Mouse (Mus musculus): ENCODE results near the gene Psma7. TPM values are rescaled to one million over a fixed set of nuclear protein-coding genes. Genes with fewer than 3 reads are reported as not detected.

Gene Psma7
- polyA plus RNA-seq, 2 experiments, result 298 to 620 TPM

DNA sequence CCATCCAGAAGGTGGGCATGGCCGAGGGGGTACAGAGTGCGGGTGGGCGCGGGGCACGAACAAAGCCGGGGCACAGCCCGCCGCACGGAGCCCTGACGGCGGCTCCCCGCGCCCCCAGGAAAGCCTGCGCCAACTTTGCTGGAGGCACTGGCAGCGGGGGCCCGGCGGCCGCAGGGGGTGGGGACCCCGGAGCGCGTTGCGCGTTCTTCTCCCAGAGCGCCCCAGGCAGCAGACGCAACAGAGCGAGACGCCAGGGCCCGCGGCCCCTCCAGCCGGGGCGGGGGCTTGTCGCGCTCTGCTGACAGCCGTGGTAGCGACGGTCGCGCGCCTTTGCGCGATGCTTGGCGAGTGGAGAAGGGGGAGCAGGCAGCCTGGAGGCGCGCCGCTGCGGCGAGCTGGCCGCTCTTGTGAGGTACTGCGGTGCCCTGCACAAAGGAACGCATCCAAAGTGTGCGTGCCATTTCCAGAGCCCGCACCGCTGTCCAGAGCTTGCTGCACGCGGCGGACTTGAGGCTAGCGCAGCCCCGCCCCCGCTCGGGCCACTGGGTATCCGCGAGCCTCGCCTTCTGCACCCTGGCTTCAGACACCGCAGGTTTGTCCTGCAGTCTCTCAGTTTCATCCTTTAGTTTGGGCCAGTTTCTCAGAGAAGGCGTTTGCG lies 754 bp upstream of the Psma7 start:
- Histone ChIP-seq H3K4me1 (ENCODE audit: control insufficient read depth, insufficient read depth, low read length) (peaks cover 23% of the 10 kb centered on the region), H3K9ac (ENCODE audit: low read depth, low read length, severe bottlenecking) (peak overlapping the region; percentile 85), H3K36me3 (ENCODE audit: control insufficient read depth, insufficient read depth, low read length) (peaks cover 14% of the 10 kb centered on the region), H3K4me2 (replicated peaks; ENCODE audit: low read depth, low read length, severe bottlenecking) (peak overlapping the region; percentile 88), H3K27me3 (ENCODE audit: control insufficient read depth, insufficient read depth, low read length) (no peaks in the 10 kb centered on the region), H3K4me3 (replicated peaks; ENCODE audit: low read length) (peak overlapping the region; percentile 98), H3K9me3 (ENCODE audit: control insufficient read depth, low read length) (no peaks in the 10 kb centered on the region), H3K27ac (replicated peaks; ENCODE audit: low read depth, low read length) (peak overlapping the region; percentile 90)
- peak; percentile 55 for DNase-seq (ENCODE audit: low spot score)
- 0% methylated on average over 51 of the region's 66 CpGs for WGBS
- ATAC-seq (ENCODE audit: low FRiP score, low read depth), result peak; percentile 39; the same call in 1 of the 2 replicates
- 0 out of 2 replicates have a peak, but pooled peaks have one; percentile 4 for TF ChIP-seq POLR2A (IDR thresholded peaks at IDR 0.05; ENCODE audit: borderline replicate concordance, extremely low read depth, insufficient read depth, insufficient read length)

DNA sequence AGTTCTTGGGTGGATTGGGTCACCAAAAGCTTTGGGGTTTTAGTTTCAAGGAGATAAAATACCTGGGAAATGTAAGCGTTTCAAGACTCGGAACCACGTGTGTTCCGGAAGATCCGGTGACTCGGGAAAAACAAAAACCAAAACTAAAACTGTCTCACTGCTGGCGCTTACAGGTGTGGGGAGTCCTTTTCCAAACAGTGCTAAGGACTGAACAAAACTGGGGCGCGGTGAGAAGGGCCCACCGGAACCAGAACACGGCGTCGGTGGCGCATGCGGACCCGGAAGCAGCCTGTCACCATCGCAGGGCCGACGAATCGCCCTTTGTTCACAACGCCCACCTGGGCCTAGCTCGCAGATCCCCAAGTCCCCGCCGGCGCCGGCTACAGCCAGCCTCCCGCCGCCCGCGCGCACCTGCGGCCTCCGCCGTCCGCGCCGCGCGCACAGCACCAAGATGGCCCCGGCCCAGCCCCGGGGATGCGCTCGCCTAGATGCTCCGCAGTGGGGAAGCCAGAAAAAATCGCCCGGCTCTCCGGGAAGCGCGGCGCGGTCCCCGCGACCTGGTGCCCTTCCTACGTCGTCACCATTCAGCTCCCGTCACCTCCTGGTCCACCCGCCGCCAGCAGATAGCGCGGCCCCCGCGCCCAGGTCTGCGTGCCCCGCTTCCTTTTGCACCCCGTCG lies 517 bp downstream of the Psma7 start:
- peak overlapping the region; percentile 85 for H3K9ac ChIP-seq (ENCODE audit: low read depth, low read length, severe bottlenecking)
- no peaks in the 10 kb centered on the region for H3K27me3 ChIP-seq (ENCODE audit: control insufficient read depth, insufficient read depth, low read length)
- peaks cover 23% of the 10 kb centered on the region for H3K4me1 ChIP-seq (ENCODE audit: control insufficient read depth, insufficient read depth, low read length)
- peak; percentile 32 for ATAC-seq (ENCODE audit: low FRiP score, low read depth)
- peak overlapping the region; percentile 90 for H3K27ac ChIP-seq (replicated peaks; ENCODE audit: low read depth, low read length)
- H3K4me3 ChIP-seq (replicated peaks; ENCODE audit: low read length), result peak overlapping the region; percentile 98
- no peak for DNase-seq (ENCODE audit: low spot score)
- H3K36me3 ChIP-seq (ENCODE audit: control insufficient read depth, insufficient read depth, low read length), result peaks cover 27% of the 10 kb centered on the region
- H3K9me3 ChIP-seq (ENCODE audit: control insufficient read depth, low read length), result no peaks in the 10 kb centered on the region
- 2% methylated on average over 62 of the region's 66 CpGs for WGBS
- no peak for TF ChIP-seq POLR2A (IDR thresholded peaks at IDR 0.05; ENCODE audit: borderline replicate concordance, extremely low read depth, insufficient read depth, insufficient read length)
- H3K4me2 ChIP-seq (replicated peaks; ENCODE audit: low read depth, low read length, severe bottlenecking), result peak overlapping the region; percentile 88

DNA sequence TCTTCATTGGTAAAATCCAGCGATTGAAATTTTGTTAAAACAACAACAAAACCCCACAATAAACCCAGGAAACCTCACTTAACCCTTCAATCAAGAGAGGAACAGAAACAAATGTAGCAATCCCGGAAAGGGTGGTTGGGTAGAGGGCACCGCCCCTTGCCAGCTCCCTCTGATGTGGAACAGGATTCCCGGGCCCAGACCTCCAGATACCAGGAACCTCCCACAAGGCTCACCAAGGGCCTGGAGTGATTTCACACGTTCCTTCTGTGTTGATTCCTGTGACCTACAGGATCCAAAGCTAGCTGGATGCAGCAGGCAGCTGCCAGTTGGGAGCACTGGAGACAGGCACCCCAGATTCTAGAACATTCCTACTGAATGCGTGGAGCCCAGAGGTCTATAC lies 1.8 kb downstream of the Psma7 start:
- Histone ChIP-seq H3K9ac (ENCODE audit: low read depth, low read length, severe bottlenecking) (no peak overlapping the region), H3K27me3 (ENCODE audit: control insufficient read depth, insufficient read depth, low read length) (no peaks in the 10 kb centered on the region), H3K9me3 (ENCODE audit: control insufficient read depth, low read length) (no peaks in the 10 kb centered on the region), H3K27ac (replicated peaks; ENCODE audit: low read depth, low read length) (no peak overlapping the region), H3K36me3 (ENCODE audit: control insufficient read depth, insufficient read depth, low read length) (peaks cover 39% of the 10 kb centered on the region), H3K4me1 (ENCODE audit: control insufficient read depth, insufficient read depth, low read length) (peaks cover 23% of the 10 kb centered on the region), H3K4me3 (replicated peaks; ENCODE audit: low read length) (no peak overlapping the region), H3K4me2 (replicated peaks; ENCODE audit: low read depth, low read length, severe bottlenecking) (peak overlapping the region; percentile 88; the same call in 1 of the 2 replicates)
- DNase-seq (ENCODE audit: low spot score) (no peak), ATAC-seq (ENCODE audit: low FRiP score, low read depth) (no peak)
- no peak for TF ChIP-seq POLR2A (IDR thresholded peaks at IDR 0.05; ENCODE audit: borderline replicate concordance, extremely low read depth, insufficient read depth, insufficient read length)
- 46% methylated on average over 6 of the region's 6 CpGs for WGBS

DNA sequence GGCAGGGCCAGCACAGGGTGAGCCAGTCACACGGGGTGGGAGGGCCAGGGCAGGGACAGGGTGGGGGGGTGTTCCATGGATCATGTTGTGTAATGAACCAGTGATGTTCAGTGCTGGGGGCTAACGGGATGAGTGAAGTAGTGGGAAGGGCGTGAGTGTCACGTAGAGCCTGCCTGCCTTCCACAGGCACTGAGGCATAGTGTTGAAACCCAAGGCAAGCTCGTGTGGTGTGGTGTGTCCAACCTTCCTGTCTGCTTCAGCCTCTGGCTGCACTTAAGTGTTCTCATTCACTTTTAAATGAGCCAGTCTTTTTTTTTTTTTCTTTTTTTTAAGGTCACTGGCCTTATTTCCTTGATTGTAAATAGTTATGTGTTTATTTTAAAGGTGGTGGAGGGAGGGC lies 7.5 kb downstream of the Psma7 start:
- peaks cover 96% of the 10 kb centered on the region for H3K36me3 ChIP-seq (ENCODE audit: control insufficient read depth, insufficient read depth, low read length)

DNA sequence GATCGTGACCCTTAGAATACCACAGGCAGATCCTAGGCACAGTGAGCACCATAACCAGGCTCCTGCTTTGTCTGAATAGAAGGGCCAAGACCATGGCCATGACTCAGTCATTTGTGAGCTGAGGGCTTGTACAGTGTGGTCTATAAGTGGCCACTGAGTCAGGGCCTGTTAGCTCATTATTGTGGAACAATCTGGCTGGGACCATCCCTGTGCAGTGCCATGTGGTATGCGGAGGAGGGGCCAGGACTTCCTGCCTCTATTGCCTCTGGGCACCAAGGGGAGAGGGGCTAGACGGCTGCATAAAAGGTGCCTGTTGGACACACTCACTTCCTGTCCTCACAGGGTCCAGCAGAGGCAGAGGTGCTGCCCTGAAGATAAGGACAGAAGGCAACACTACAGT lies 8.3 kb downstream of the Psma7 start:
- no peak overlapping the region for H3K4me3 ChIP-seq (replicated peaks; ENCODE audit: low read length)
- H3K9ac ChIP-seq (ENCODE audit: low read depth, low read length, severe bottlenecking), result no peak overlapping the region
- no peak overlapping the region for H3K27ac ChIP-seq (replicated peaks; ENCODE audit: low read depth, low read length)
- 37% methylated on average over 3 of the region's 3 CpGs for WGBS
- H3K4me2 ChIP-seq (replicated peaks; ENCODE audit: low read depth, low read length, severe bottlenecking), result no peak overlapping the region
- peaks cover 99% of the 10 kb centered on the region for H3K36me3 ChIP-seq (ENCODE audit: control insufficient read depth, insufficient read depth, low read length)
- no peaks in the 10 kb centered on the region for H3K27me3 ChIP-seq (ENCODE audit: control insufficient read depth, insufficient read depth, low read length)
- no peak for TF ChIP-seq POLR2A (IDR thresholded peaks at IDR 0.05; ENCODE audit: borderline replicate concordance, extremely low read depth, insufficient read depth, insufficient read length)
- no peak for DNase-seq (ENCODE audit: low spot score)
- ATAC-seq (ENCODE audit: low FRiP score, low read depth), result no peak
- H3K9me3 ChIP-seq (ENCODE audit: control insufficient read depth, low read length), result no peaks in the 10 kb centered on the region
- H3K4me1 ChIP-seq (ENCODE audit: control insufficient read depth, insufficient read depth, low read length), result no peaks in the 10 kb centered on the region

More for the DNA sequence above, 7.5 kb downstream of the Psma7 start:
- TF ChIP-seq POLR2A (IDR thresholded peaks at IDR 0.05; ENCODE audit: borderline replicate concordance, extremely low read depth, insufficient read depth, insufficient read length), result no peak
- Histone ChIP-seq H3K9me3 (ENCODE audit: control insufficient read depth, low read length) (no peaks in the 10 kb centered on the region), H3K4me3 (replicated peaks; ENCODE audit: low read length) (no peak overlapping the region), H3K27me3 (ENCODE audit: control insufficient read depth, insufficient read depth, low read length) (no peaks in the 10 kb centered on the region), H3K4me2 (replicated peaks; ENCODE audit: low read depth, low read length, severe bottlenecking) (no peak overlapping the region), H3K9ac (ENCODE audit: low read depth, low read length, severe bottlenecking) (no peak overlapping the region), H3K4me1 (ENCODE audit: control insufficient read depth, insufficient read depth, low read length) (no peaks in the 10 kb centered on the region), H3K27ac (replicated peaks; ENCODE audit: low read depth, low read length) (no peak overlapping the region)
- ATAC-seq (ENCODE audit: low FRiP score, low read depth) (no peak), DNase-seq (ENCODE audit: low spot score) (no peak)
- 28% methylated on average over 5 of the region's 5 CpGs for WGBS
